Mouse (Mus musculus): ENCODE results near the gene Olfr1086.
"Not testable (repeated sequence)": the region's sequence is repeated elsewhere in the genome, so short reads cannot be mapped to it uniquely, and the experiment has no call there.

Olfr1086 gene

GRCm38 (mm10) chr2:86679992-86680391 is at the start of gene Olfr1086:
Gene Olfr1086 (minus strand): TSS chr2:86680092.
- DNase-seq, result no peak

- no peak for DNase-seq
Measured at GRCm38 (mm10) chr2:86698295-86698694, 18.4 kb upstream of the Olfr1086 start, which contains the start of gene Olfr1087. Gene Olfr1087 (minus strand): TSS chr2:86698395.

GRCm38 (mm10) chr2:86661919-86662318 is 18.0 kb downstream of the Olfr1086 start, which contains the start of gene Olfr1085:
Gene Olfr1085 (minus strand): TSS chr2:86662019.
- no peak for DNase-seq

DNA sequence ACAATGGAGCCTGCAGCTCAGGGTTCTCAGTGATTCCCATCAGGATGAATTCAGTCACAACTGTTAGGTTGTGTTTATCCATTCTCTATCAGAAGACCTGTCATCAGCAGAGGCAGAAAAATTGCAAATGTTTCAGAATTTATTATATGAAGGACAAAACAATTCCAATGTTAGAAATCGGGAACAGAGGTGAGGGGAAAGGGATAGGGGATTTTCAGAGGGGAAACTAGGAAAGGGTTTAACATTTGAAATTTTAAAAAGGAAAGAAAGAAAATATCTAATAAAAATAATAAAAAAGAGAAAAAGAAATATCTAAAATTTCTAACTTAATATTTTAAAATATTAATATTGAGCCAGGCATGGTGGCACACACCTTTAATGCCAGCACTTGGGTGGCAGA is 40.3 kb downstream of the Olfr1086 start, which contains the start of gene Olfr1084:
Gene Olfr1084, minus strand, starts transcription at position 101 of the 400 bp plus-strand sequence.
- DNase-seq, result not testable (repeated sequence)

All from kidney, adult 18-20 months (tissue).